Mouse (Mus musculus) liver, embryonic 14.5 days (tissue): ENCODE data around the gene Magel2. TPM values are rescaled to one million over a fixed set of nuclear protein-coding genes. Genes with fewer than 3 reads are reported as not detected.
A peak's percentile ranks its signal among the peaks of the same experiment; 100 is the strongest.

ENCODE experiments used
- ATAC-seq: fragments of 200-750 bp; cut with Nextera tagmentation; 2 replicates; pipeline ENCODE4 v1.8.0; 2017; ENCODE audit warnings: moderate number of reproducible peaks, mild to moderate bottlenecking, moderate library complexity; ENCODE audit not compliant: insufficient read depth
- DNase-seq, 3 experiments: peaks; one replicate each; pipeline ENCODE4 v3.0.0-alpha.2; 2012 to 2013; ENCODE audit warnings: low read depth in 3 of 3, low spot score in 3 of 3
- H3K27ac ChIP-seq: fragments of 300-500 bp; sonication (generic); 2 replicates; pipeline ENCODE4 v1.5.1; 2014; ENCODE audit warnings: moderate library complexity, mild to moderate bottlenecking, control low read depth, inconsistent platforms
- H3K27me3 ChIP-seq: fragments of 300-500 bp; sonication (generic); 2 replicates; pipeline ENCODE4 v1.6.1; 2014; ENCODE audit warnings: mild to moderate bottlenecking, low read length, moderate library complexity; ENCODE audit not compliant: control insufficient read depth, insufficient read depth
- H3K36me3 ChIP-seq: fragments of 300-500 bp; sonication (generic); replicated peaks from 2 replicates; pipeline ENCODE4 v1.6.1; 2014; ENCODE audit warnings: low read depth; ENCODE audit not compliant: control insufficient read depth, insufficient read depth
- H3K4me1 ChIP-seq, 2 experiments: fragments of 200-500 bp in 1 of 2; fragments of 300-500 bp in 1 of 2; sonication (generic) in 1 of 2; replicated peaks; 2 replicates each; pipeline ENCODE4 v1.6.1; 2012 to 2014; ENCODE audit warnings: antibody characterized with exemption in 1 of 2, inconsistent platforms in 1 of 2, low read length in 1 of 2; ENCODE audit not compliant: control insufficient read depth in 2 of 2, insufficient read depth in 2 of 2
- H3K4me2 ChIP-seq: fragments of 300-500 bp; sonication (generic); 2 replicates; pipeline ENCODE4 v1.6.1; 2014; ENCODE audit warnings: low read depth, mild to moderate bottlenecking, control low read depth, moderate library complexity
- H3K4me3 ChIP-seq, 2 experiments: fragments of 200-500 bp in 1 of 2; fragments of 300-500 bp in 1 of 2; sonication (generic) in 1 of 2; 2 replicates each; pipeline ENCODE4 v1.5.1; 2012 to 2014; ENCODE audit warnings: low read depth in 2 of 2, low read length in 2 of 2, mild to moderate bottlenecking in 2 of 2, control low read depth in 1 of 2, inconsistent platforms in 1 of 2, moderate library complexity in 1 of 2; ENCODE audit not compliant: insufficient read depth in 1 of 2
- H3K9ac ChIP-seq: fragments of 300-500 bp; sonication (generic); replicated peaks from 2 replicates; pipeline ENCODE4 v1.6.1; 2014; ENCODE audit warnings: mild to moderate bottlenecking, control low read depth, moderate library complexity
- H3K9me3 ChIP-seq: fragments of 300-500 bp; sonication (generic); 2 replicates; pipeline ENCODE4 v1.6.1; 2016; ENCODE audit warnings: low read length, mixed read lengths; ENCODE audit not compliant: control insufficient read depth
- CTCF ChIP-seq: IDR thresholded peaks from 2 replicates; pipeline ENCODE4 v1.5.1; 2016; ENCODE audit warnings: antibody characterized with exemption, low read depth, control low read depth
- EP300 ChIP-seq: IDR thresholded peaks from 2 replicates; pipeline ENCODE4 v1.6.1; 2016; ENCODE audit warnings: antibody characterized with exemption, low read depth
- WGBS: fragments of 180-500 bp; shearing (Covaris S2); extraction: QIAGEN DNeasy Blood & Tissue Kit; methylation state at CpG from one replicate; pipeline ENCODE4 v1.1.7; 2014; ENCODE audit not compliant: insufficient replicate concordance; 5-methylcytosine and 5-hydroxymethylcytosine counted together
- polyA plus RNA-seq, 2 experiments: library from polyadenylated mRNA; depleted of rRNA in 1 of 2; stranded (reverse) in 1 of 2; unstranded in 1 of 2; fragments of >200 nt; fragmentation: Nextera tagmentation in 1 of 2; extraction: Ambion mirVana in 1 of 2; gene quantifications; 2 replicates each; pipeline versions ENCODE4 v1.2.1 to v1.2.3; 2012 to 2014

The Magel2 gene
- polyA plus RNA-seq (2012; rRNA removed) (0.04 and 0.12 TPM in 2 replicates), polyA plus RNA-seq (2014; fragmentation: Nextera tagmentation; extraction: Ambion mirVana) (0.04 TPM in 1 of 2 replicates, not detected in the other)

GRCm38 (mm10) chr7:62376510-62377304, at the start of gene Magel2:
TSS of gene Magel2 (plus strand) at chr7:62377010.
- H3K27me3 ChIP-seq = no peaks in the 10 kb centered on the region
- TF ChIP-seq EP300 (no peak), CTCF (no peak)
- no peaks in the 10 kb centered on the region for H3K9me3 ChIP-seq
- H3K27ac ChIP-seq = no peak within 1 kb of the TSS
- H3K4me2 ChIP-seq = no peak within 1 kb of the TSS; the same call in 1 of the 2 replicates
- 17% methylated on average over 31 of the region's 31 CpGs for WGBS
- no peak within 1 kb of the TSS for H3K9ac ChIP-seq
- 0 out of 4 replicates have a peak within 1 kb of the TSS, but pooled peaks of 1 of the 2 experiments have one; percentile 6 for H3K4me3 ChIP-seq
- ATAC-seq = no peak
- no peaks in the 10 kb centered on the region for H3K4me1 ChIP-seq
- no peak for DNase-seq
- H3K36me3 ChIP-seq = no peaks in the 10 kb centered on the region

GRCm38 (mm10) chr7:62345411-62345810, 31.4 kb upstream of the Magel2 start:
- no peaks in the 10 kb centered on the region for H3K9me3 ChIP-seq
- DNase-seq = no peak
- 12% methylated on average over 1 of the region's 1 CpGs for WGBS

GRCm38 (mm10) chr7:62346269-62346668, 30.5 kb upstream of the Magel2 start, which contains the start of gene Ndn:
TSS of gene Ndn (plus strand) at chr7:62346569.
- no peak within 1 kb of the TSS for H3K27ac ChIP-seq
- H3K9ac ChIP-seq = no peak within 1 kb of the TSS
- no peaks in the 10 kb centered on the region for H3K4me1 ChIP-seq
- H3K27me3 ChIP-seq = no peaks in the 10 kb centered on the region
- ATAC-seq (no peak), DNase-seq (no peak)
- 36% methylated on average over 1 of the region's 1 CpGs for WGBS
- no peak within 1 kb of the TSS for H3K4me3 ChIP-seq
- H3K36me3 ChIP-seq = no peaks in the 10 kb centered on the region
- no peak within 1 kb of the TSS for H3K4me2 ChIP-seq
- no peak for TF ChIP-seq CTCF
- no peak for TF ChIP-seq EP300
- no peaks in the 10 kb centered on the region for H3K9me3 ChIP-seq

More at GRCm38 (mm10) chr7:62345411-62345810, 31.4 kb upstream of the Magel2 start:
- Histone ChIP-seq H3K4me3 (no peak overlapping the region), H3K36me3 (no peaks in the 10 kb centered on the region), H3K27me3 (no peaks in the 10 kb centered on the region), H3K4me1 (no peaks in the 10 kb centered on the region), H3K9ac (no peak overlapping the region), H3K27ac (no peak overlapping the region), H3K4me2 (no peak overlapping the region)
- TF ChIP-seq EP300 (no peak), CTCF (no peak)
- no peak for ATAC-seq

- H3K36me3 ChIP-seq = no peaks in the 10 kb centered on the region
- peak overlapping the region; percentile 18 to 49; a peak in 3 of 4 replicates for H3K4me3 ChIP-seq
- H3K4me1 ChIP-seq = no peaks in the 10 kb centered on the region
- H3K9me3 ChIP-seq = no peaks in the 10 kb centered on the region
- DNase-seq (no peak), ATAC-seq (no peak)
- H3K9ac ChIP-seq = no peak overlapping the region
- no peak overlapping the region for H3K27ac ChIP-seq
- 12% methylated on average over 42 of the region's 42 CpGs for WGBS
- peak overlapping the region; percentile 32; the same call in 1 of the 2 replicates for H3K4me2 ChIP-seq
- no peaks in the 10 kb centered on the region for H3K27me3 ChIP-seq
- TF ChIP-seq EP300 (no peak), CTCF (no peak)
Observed at GRCm38 (mm10) chr7:62348106-62348803, 28.6 kb upstream of the Magel2 start.

GRCm38 (mm10) chr7:62348804-62349190, 28.0 kb upstream of the Magel2 start:
- no peak for DNase-seq
- H3K9ac ChIP-seq = no peak overlapping the region
- TF ChIP-seq CTCF (no peak), EP300 (no peak)
- ATAC-seq = no peak
- H3K36me3 ChIP-seq = no peaks in the 10 kb centered on the region
- no peaks in the 10 kb centered on the region for H3K27me3 ChIP-seq
- H3K27ac ChIP-seq = no peak overlapping the region
- H3K4me1 ChIP-seq = no peaks in the 10 kb centered on the region
- H3K4me2 ChIP-seq = peak overlapping the region; percentile 32; the same call in 1 of the 2 replicates
- 32% methylated on average over 17 of the region's 17 CpGs for WGBS
- H3K9me3 ChIP-seq = no peaks in the 10 kb centered on the region
- H3K4me3 ChIP-seq = peak overlapping the region in 1 of 2 experiments; percentile 49; a peak in 1 of 4 replicates
